Mouse (Mus musculus): ENCODE measurements at regions not wholly inside any gene's neighbourhood (a gene's known extent, or its start where the extent isn't known, plus 50 kb on each side); places are given as distances from the start of the nearest gene placed in this dataset.
"Not testable (repeated sequence)": the region's sequence is repeated elsewhere in the genome, so short reads cannot be mapped to it uniquely, and the experiment has no call there.

DNA sequence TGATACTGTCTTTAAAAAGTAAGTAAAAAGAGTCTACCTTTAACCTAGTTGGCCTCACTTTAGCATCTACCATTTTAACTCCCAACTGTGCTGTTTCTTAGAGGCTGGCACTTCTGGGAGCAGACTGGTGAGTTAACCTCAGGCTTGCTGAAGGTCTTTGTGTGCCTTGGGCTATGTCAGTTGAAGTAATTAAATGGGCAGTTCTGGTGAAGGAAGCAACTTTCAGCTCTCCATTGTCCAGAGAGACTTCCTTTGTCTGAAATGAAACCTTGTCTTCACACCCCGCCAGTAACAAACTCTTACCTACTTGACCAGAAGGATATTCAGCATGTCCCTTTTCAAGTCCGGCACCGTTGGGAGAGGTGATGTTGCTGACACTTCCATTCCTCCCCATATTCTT is 55.5 kb downstream of the Zfp281 start:
- no peak for DNase-seq (ENCODE audit: low spot score)

DNA sequence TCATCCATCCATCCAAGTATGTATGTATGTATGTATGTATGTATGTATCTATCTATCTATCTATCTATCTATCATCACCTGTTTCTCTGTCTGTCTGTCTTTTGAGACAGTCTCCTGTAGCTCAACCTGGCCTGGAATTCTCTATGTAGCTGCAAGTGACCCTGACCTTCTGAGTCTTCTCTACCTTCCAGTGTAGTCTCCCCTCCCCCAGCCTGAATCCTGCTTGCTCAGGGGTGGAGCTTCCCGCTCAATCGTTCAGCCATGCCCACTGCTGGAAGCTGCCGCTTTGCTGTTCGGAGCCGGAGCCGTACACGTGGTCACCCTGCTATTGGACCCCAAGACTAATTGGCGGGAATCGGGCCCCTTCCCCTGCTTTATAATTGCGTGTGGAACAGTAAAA is 57.6 kb downstream of the Zfp281 start:
- not testable (repeated sequence) for DNase-seq (ENCODE audit: low spot score)

GRCm38 (mm10) chr1:136683061-136683531 is 58.4 kb downstream of the Zfp281 start:
- peak; percentile 96 for DNase-seq (ENCODE audit: low spot score)

GRCm38 (mm10) chr1:136683561-136684131 is 58.9 kb downstream of the Zfp281 start:
- peak; percentile 71 for DNase-seq (ENCODE audit: low spot score)

GRCm38 (mm10) chr1:136684481-136684880 is 59.8 kb downstream of the Zfp281 start:
- DNase-seq (ENCODE audit: low spot score) = no peak

DNA sequence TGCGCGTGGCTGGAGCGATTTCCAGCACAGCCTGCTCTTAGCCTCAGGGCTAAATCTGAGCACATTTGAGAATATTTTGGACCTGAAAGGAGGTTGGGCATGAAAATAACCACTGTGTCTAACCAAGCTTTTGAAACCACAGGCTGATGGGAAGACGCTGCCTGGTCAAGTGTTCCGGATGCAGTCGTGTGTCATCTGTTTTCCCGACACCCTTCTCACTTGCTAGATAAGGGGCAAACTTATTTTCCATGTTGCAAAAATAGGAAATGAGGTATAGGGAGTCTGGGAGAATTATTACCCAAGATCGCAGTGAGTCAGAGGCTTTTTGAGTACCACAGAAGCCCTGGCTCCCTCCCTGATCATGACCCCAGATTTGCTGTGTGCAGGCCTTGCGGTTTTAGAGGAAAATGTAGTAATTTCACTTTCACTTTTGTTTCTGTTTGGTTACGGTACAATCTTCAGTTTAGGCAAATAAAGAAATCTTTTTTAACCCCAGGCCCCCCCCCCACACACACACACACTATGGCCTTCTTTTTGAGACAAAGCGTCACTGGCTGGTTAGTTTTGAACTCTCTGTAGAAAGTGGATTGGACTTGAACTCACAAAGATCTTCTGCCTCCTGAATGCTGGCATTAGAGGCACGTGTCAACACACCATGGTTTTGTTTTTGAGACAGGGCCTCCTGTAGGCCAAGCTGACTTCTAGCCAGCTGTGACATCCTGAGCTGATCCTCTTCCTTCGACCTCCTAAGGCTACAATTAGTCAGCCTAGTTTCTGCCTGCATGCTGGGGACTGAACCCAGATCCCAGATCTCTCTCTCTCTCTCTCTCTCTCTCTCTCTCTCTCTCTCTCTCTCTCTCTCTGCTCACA is 60.7 kb downstream of the Zfp281 start:
- peak; percentile 86 for DNase-seq (ENCODE audit: low spot score)

- peak; percentile 48 for DNase-seq (ENCODE audit: low spot score)
Measured at GRCm38 (mm10) chr1:136686467-136686866, 61.8 kb downstream of the Zfp281 start.

DNA sequence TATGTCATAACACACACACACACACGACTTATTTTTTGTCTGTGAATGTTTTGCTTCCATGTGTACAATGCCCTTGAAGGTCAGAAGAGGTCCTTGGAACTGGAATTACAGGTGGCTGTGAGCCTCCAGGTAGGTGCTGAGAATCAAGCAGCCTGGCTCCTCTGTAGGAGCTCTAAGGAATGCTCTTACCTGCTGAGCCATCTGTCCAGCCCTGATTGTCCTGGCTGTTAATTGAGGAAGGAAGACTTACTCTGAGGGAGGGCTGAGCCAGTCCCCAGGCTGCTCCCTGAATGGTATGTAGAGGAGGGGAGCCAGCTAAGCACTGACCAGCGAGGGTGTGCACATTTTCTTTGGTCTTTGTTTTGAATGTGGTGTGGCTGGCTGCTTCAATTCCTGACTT is 65.4 kb downstream of the Zfp281 start:
- no peak for DNase-seq (ENCODE audit: low spot score)

DNA sequence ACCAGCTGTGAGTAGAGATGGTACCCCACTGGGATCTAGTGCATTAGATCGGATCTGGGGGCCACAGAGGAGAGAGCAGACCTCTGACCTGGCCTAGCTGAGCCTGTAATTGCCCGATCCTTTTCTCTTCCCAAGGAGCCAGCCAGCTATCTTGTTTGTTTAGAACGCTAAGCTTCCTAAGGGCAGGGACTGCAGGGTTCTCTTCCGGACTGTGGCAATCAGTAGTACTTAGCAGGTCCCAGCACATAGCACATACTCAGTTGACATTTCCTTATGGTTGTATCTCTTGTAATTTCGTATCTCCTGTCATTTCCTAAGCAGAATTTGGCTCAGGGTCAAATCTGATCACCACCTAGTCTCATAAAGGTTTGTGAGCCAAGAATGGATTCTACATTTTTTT is 68.7 kb downstream of the Zfp281 start:
- DNase-seq (ENCODE audit: low spot score) = no peak

- DNase-seq (ENCODE audit: low spot score) = no peak
Measured at GRCm38 (mm10) chr1:136694983-136695382, 70.3 kb downstream of the Zfp281 start.

DNA sequence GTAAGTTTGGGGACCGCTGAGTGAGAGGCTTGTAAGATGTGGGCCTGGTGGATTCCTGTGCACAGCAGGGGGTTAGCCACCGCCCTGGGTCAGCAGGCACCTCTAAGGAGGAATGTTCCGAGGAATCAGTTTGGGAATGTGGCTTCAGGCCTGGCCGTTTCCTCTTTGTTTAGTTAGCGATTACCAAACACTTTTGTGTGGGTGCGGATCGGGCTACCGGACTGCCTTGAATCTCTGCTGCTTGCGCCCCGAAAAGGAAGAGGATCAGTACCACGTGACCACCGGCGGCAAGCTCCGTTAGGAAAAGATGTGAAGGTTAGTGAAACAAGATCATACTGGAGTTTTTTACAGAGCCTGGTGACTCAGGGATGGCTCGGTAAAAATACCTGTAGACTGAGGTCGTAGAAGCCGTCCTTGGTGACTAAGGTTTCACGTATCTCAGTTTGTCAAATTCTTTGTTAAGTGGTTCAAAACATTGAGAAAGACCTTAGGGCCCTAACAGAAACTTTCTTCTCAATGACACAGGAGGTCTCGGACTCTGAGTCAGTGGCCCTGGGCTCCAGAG is 71.5 kb downstream of the Zfp281 start:
- no peak for DNase-seq (ENCODE audit: low spot score)

DNA sequence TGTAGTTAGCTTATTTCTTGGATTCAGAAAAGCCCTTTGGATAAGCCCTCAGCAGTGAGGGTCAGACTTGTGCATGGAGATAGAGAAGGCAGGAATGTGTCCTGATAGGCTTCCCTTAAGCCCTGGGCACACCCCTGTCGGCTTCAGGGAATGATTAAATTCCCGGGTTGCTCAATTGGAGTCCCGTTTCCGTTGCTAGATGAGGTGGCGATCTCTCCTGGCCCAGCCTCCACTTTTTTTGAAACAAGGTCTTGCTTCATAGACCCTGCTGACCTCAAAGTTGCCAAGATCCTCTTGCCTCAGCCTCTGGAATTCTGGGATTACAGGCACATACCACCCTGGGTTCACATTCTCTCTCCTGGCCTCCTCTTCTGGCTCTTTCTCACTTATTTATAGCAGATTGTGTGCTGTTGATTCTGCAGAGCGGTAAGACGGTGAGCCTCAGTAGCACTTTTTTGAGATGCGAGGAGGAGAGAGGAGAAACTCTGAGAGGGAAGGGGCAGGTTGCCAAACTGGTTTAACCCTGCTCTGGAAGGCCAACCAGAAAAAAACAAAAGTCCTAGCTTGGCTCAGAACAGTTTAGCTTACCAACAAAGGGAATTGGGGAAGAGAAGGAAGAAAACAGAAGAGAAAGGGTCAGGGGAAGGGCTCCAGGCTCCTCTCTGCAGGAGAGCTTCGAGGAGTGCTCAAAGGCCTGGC is 73.9 kb downstream of the Zfp281 start:
- DNase-seq (ENCODE audit: low spot score) = peak; percentile 88

- no peak for DNase-seq (ENCODE audit: low spot score)
Measured at GRCm38 (mm10) chr1:136699153-136699524, 74.4 kb downstream of the Zfp281 start.

DNA sequence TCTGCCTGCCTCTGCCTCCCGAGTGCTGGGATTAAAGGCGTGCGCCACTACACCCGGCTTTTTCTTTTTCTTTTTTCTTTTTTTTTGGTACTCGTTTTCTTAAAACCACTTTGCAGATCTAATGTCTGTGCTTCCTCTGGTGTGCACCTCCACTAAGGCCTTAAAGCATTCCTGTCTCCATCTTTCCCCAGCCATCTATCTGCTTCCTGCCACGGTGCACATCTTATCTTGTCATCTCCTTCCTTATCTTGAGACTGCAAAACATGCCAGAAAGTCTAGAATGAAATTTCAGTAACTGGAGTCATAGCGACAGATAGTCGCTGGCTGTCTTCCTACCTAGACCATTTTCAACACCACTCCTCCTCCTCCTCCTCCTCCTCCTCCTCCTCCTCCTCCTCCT is 74.9 kb downstream of the Zfp281 start:
- DNase-seq (ENCODE audit: low spot score) = no peak

DNA sequence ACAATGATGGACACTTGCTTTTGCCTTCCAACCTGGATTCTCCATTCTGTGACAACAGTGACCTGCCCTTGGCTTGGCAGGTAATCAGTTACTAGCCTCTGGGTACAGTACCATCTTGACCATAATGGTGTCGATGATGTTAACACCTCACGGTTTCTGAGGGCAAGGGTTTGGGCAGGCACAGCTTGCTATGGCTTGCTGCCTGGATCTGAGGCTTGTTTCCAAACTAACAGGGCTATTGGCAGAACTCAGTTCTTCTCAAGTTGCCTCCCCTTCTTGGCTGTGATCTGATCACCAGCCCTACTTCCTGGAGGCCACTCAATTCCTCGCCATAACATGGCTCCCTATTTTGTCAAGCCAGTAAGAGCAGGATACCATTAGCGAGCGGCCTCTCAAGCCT is 79.4 kb downstream of the Zfp281 start:
- DNase-seq (ENCODE audit: low spot score) = peak; percentile 65

DNA sequence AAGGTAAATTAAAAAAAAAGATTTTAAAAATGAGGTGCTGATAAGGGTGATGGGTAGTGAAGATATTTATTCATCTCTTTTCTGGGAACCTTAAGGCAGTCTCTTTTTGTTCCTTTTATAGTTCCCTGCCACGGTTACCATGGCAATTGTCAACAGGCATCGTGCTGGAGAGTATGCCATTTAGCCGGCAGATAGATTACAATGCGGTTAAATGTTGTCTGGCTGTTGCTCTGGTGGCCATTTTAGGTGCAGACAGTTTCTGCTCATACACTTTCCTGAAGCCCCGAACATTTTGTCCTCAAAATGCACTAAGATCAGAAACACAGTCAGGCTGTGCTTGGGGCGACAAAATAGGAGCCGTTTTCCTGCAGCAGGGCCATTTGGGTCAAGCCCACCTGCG is 81.8 kb downstream of the Zfp281 start:
- no peak for DNase-seq (ENCODE audit: low spot score)

DNA sequence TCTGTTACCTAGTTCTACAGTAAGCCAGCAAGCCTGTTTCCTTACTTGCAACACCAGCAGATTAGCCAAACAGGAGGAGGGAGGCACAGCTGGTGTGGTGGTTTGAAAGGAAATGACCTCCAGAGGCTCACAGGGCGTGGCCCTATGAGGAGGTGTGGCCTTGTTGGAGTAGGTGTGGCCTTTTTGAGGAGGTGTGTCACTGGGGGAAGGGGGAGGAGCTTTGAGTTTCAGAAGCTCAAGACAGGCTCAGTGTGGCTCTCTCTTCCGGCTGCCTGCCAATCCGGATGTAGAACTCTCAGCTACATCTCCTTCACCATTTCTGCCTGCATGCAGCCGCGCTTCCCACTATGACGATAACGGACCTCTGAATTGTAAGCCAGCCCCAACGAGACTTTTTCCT is 82.7 kb downstream of the Zfp281 start:
- DNase-seq (ENCODE audit: low spot score) = no peak

GRCm38 (mm10) chr1:136707866-136708265 is 83.2 kb downstream of the Zfp281 start:
- no peak for DNase-seq (ENCODE audit: low spot score)

DNA sequence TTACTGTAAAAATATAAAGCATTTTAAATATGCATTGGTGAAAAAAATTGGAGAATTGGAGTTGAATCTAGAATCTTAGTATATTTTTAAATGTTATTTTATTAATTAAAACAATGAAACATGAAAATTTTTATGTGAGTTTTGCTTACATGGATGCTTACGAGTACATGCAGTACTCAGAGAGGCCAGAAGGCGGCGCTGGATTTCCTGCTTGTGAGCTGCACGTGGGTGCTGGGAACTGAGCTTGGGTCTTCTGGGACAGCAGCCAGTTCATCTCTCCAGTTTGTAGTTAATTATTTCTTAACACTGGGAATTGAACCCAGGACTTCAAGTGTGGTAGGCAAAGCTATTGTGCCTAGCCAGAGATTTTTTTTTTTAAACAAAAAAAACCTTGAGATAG is 85.5 kb downstream of the Zfp281 start:
- no peak for DNase-seq (ENCODE audit: low spot score)

- no peak for DNase-seq (ENCODE audit: low spot score)
Measured at GRCm38 (mm10) chr1:136711243-136711642, 86.5 kb downstream of the Zfp281 start.

DNA sequence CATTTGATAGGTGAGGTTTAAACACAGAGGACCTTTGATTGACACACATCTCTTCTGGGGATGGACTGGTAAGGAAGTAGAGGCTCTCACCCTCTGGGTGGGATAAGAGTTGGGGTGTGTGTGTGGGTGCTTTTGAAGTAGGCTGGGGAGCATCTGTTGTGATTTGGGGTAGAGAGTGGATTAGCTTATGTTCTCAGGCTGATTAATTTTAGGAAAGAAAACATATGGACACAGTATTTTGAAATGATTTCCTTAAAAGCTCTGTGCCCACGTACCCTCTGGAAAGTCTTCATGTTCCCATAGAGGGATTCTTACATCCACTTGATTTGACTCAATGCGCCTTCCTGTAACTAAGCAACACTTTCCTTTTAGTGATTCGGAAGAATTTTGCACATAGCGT is 89.4 kb downstream of the Zfp281 start:
- DNase-seq (ENCODE audit: low spot score) = no peak

- no peak for DNase-seq (ENCODE audit: low spot score)
Measured at GRCm38 (mm10) chr1:136714987-136715386, 90.3 kb downstream of the Zfp281 start.

Data from adipocyte (in vitro differentiated cells).